In genomic region chr6:55803357-55803756, GRCm38 (mm10) we compare ENCODE assay signal across 20 mouse cellular contexts. TPM values are rescaled to one million over a fixed set of nuclear protein-coding genes. Genes with fewer than 3 reads are reported as not detected.
DNase-seq lines count a peak whose midpoint lies in the region; ATAC-seq and TF ChIP-seq lines count a peak whose summit lies in the region.
"Had no signal": no experiment of that assay in that cellular context is flagged by ENCODE, and none has a peak within 500 bp of the region (broad histone marks: within the 10 kb centered on the region; RNA-seq: fewer than 3 reads in every experiment).

No protein-coding gene starts in this region.

- TF ChIP-seq CTCF in kidney, postnatal 0 days (IDR thresholded peaks at IDR 0.05; ENCODE audit: low read depth) = no peak
- TF ChIP-seq CTCF in forebrain, postnatal 0 days (IDR thresholded peaks at IDR 0.05; ENCODE audit: low read depth) = no peak

- H3K4me1 ChIP-seq in embryonic facial prominence, embryonic 14.5 days (ENCODE audit: control insufficient read depth, insufficient read depth, low read length) = 0 out of 2 replicates have a peak, but pooled peaks cover 3% of the 10 kb centered on the region
- peaks cover 7% of the 10 kb centered on the region; the same call in 1 of the 2 replicates for H3K4me1 ChIP-seq in embryonic facial prominence, embryonic 10.5 days
- H3K4me1 ChIP-seq in kidney, postnatal 0 days (replicated peaks; ENCODE audit: insufficient read depth, low read length) = no peaks in the 10 kb centered on the region
- no peaks in the 10 kb centered on the region for H3K4me1 ChIP-seq in forebrain, postnatal 0 days (ENCODE audit: insufficient read depth)
- H3K4me1 ChIP-seq: liver, embryonic 12.5 days; midbrain, embryonic 12.5 days had no signal

- ATAC-seq in embryonic facial prominence, embryonic 14.5 days (ENCODE audit: low read depth) = no peak
- no peak for ATAC-seq in kidney, postnatal 0 days (replicated peaks; ENCODE audit: low FRiP score, low read depth)
- no peak for ATAC-seq in forebrain, postnatal 0 days
- ATAC-seq in monocyte, adult 5-6 weeks (replicated peaks; ENCODE audit: insufficient number of reproducible peaks, low FRiP score, low TSS enrichment, poor library complexity, severe bottlenecking) = no peak
- ATAC-seq in cerebellum, adult (ENCODE audit: insufficient number of reproducible peaks, low FRiP score, low TSS enrichment) = no peak
- ATAC-seq: liver, embryonic 12.5 days had no signal

- DNase-seq in embryonic facial prominence, embryonic 14.5 days (ENCODE audit: low spot score) = peak; percentile 34
- no peak for DNase-seq in embryonic facial prominence, embryonic 10.5 days (ENCODE audit: low spot score)
- DNase-seq in kidney, postnatal 0 days (ENCODE audit: low spot score) = peak; percentile 6
- DNase-seq in kidney, postnatal 14 days = no peak
- DNase-seq in adrenal gland, postnatal 10 days = peak; percentile 59
- DNase-seq in forebrain, postnatal 0 days = no peak
- DNase-seq: gastrocnemius, postnatal 10 days; kidney, adult 11 months had no signal

- H3K4me3 ChIP-seq in embryonic facial prominence, embryonic 14.5 days (ENCODE audit: low read depth, low read length) = no peak overlapping the region
- no peak overlapping the region for H3K4me3 ChIP-seq in embryonic facial prominence, embryonic 10.5 days
- no peak overlapping the region for H3K4me3 ChIP-seq in kidney, postnatal 0 days (replicated peaks; ENCODE audit: low read depth, low read length)
- no peak overlapping the region for H3K4me3 ChIP-seq in forebrain, postnatal 0 days (ENCODE audit: low read depth, low read length)
- H3K4me3 ChIP-seq: embryonic facial prominence, embryonic 15.5 days; liver, embryonic 12.5 days; midbrain, embryonic 12.5 days; myocyte; neural tube, embryonic 15.5 days had no signal

- H3K4me2 ChIP-seq in embryonic facial prominence, embryonic 14.5 days (ENCODE audit: low read depth, low read length) = no peak overlapping the region
- no peak overlapping the region for H3K4me2 ChIP-seq in kidney, postnatal 0 days (ENCODE audit: low read length)
- no peak overlapping the region for H3K4me2 ChIP-seq in forebrain, postnatal 0 days (ENCODE audit: low read depth)
- H3K4me2 ChIP-seq: embryonic facial prominence, embryonic 15.5 days; liver, embryonic 12.5 days; lung, embryonic 14.5 days; midbrain, embryonic 12.5 days had no signal

- no peaks in the 10 kb centered on the region for H3K36me3 ChIP-seq in embryonic facial prominence, embryonic 14.5 days (ENCODE audit: control insufficient read depth, insufficient read depth, low read length)
- no peaks in the 10 kb centered on the region for H3K36me3 ChIP-seq in embryonic facial prominence, embryonic 10.5 days (replicated peaks)
- H3K36me3 ChIP-seq in kidney, postnatal 0 days (ENCODE audit: insufficient read depth, low read length) = no peaks in the 10 kb centered on the region
- no peaks in the 10 kb centered on the region for H3K36me3 ChIP-seq in forebrain, postnatal 0 days (ENCODE audit: insufficient read depth)
- H3K36me3 ChIP-seq: embryonic facial prominence, embryonic 15.5 days; liver, embryonic 12.5 days; midbrain, embryonic 12.5 days; neural tube, embryonic 15.5 days had no signal

- H3K27ac ChIP-seq in embryonic facial prominence, embryonic 14.5 days (replicated peaks; ENCODE audit: low read depth, low read length) = no peak overlapping the region
- no peak overlapping the region for H3K27ac ChIP-seq in embryonic facial prominence, embryonic 10.5 days (replicated peaks)
- no peak overlapping the region for H3K27ac ChIP-seq in kidney, postnatal 0 days
- H3K27ac ChIP-seq in forebrain, postnatal 0 days (ENCODE audit: low read depth, low read length) = peak overlapping the region; percentile 80
- H3K27ac ChIP-seq: embryonic facial prominence, embryonic 15.5 days; hindbrain, postnatal 0 days; liver, embryonic 12.5 days; macrophage; midbrain, embryonic 12.5 days had no signal

- 56% methylated on average over 7 of the region's 7 CpGs for WGBS in embryonic facial prominence, embryonic 14.5 days
- WGBS in embryonic facial prominence, embryonic 10.5 days = 80% methylated on average over 7 of the region's 7 CpGs
- WGBS in kidney, postnatal 0 days = 68% methylated on average over 7 of the region's 7 CpGs
- WGBS in forebrain, postnatal 0 days = 58% methylated on average over 7 of the region's 7 CpGs

- no peaks in the 10 kb centered on the region for H3K9me3 ChIP-seq in embryonic facial prominence, embryonic 14.5 days (ENCODE audit: control insufficient read depth, low read length)
- no peaks in the 10 kb centered on the region for H3K9me3 ChIP-seq in embryonic facial prominence, embryonic 10.5 days
- no peaks in the 10 kb centered on the region for H3K9me3 ChIP-seq in kidney, postnatal 0 days (replicated peaks; ENCODE audit: low read length)
- no peaks in the 10 kb centered on the region for H3K9me3 ChIP-seq in forebrain, postnatal 0 days (ENCODE audit: low read length)
- H3K9me3 ChIP-seq: embryonic facial prominence, embryonic 15.5 days; liver, embryonic 12.5 days; midbrain, embryonic 12.5 days; neural tube, embryonic 15.5 days had no signal

- H3K9ac ChIP-seq in embryonic facial prominence, embryonic 14.5 days (ENCODE audit: low read depth, low read length) = no peak overlapping the region
- no peak overlapping the region for H3K9ac ChIP-seq in kidney, postnatal 0 days (ENCODE audit: low read depth, low read length)
- H3K9ac ChIP-seq in forebrain, postnatal 0 days = peak overlapping the region; percentile 31; the same call in 1 of the 2 replicates
- H3K9ac ChIP-seq: embryonic facial prominence, embryonic 15.5 days; liver, embryonic 12.5 days; lung, embryonic 14.5 days; midbrain, embryonic 12.5 days; neural tube, embryonic 15.5 days had no signal

- H3K27me3 ChIP-seq in embryonic facial prominence, embryonic 14.5 days (replicated peaks; ENCODE audit: control insufficient read depth, insufficient read depth, low read length) = no peaks in the 10 kb centered on the region
- H3K27me3 ChIP-seq in embryonic facial prominence, embryonic 10.5 days (replicated peaks; ENCODE audit: low read depth, poor library complexity, severe bottlenecking) = peaks cover 8% of the 10 kb centered on the region; the same call in 1 of the 2 replicates
- H3K27me3 ChIP-seq in kidney, postnatal 0 days (ENCODE audit: insufficient read depth, low read length) = no peaks in the 10 kb centered on the region
- H3K27me3 ChIP-seq in forebrain, postnatal 0 days (ENCODE audit: insufficient read depth, low read length) = no peaks in the 10 kb centered on the region
- H3K27me3 ChIP-seq: CH12.LX; embryonic facial prominence, embryonic 15.5 days; liver, embryonic 12.5 days; midbrain, embryonic 12.5 days; neural tube, embryonic 15.5 days had no signal

RNA-seq across cellular contexts. Expression of gene Itprid1, which starts 33.3 kb away (rescaled TPM):
- polyA plus RNA-seq in embryonic facial prominence, embryonic 14.5 days (2014; fragmentation: Nextera tagmentation; extraction: Ambion mirVana) = 0.49 and 0.50 TPM in 2 replicates
- polyA plus RNA-seq in embryonic facial prominence, embryonic 10.5 days (2016; fragmentation: Nextera tagmentation; extraction: Ambion mirVana) = 0.19 TPM in 1 of 2 replicates, not detected in the other
- 0.09 and 0.17 TPM in 2 replicates for polyA plus RNA-seq in kidney, postnatal 0 days (2015; fragmentation: Nextera tagmentation; extraction: Ambion mirVana)
- total RNA-seq in adrenal gland, postnatal 10 days (2021) = under 1 TPM in 1 of 2 experiments, not detected in 1; 0.09 TPM
- 0.81 and 1.8 TPM in 2 replicates for total RNA-seq in forebrain, postnatal 0 days (2014; rRNA removed)
- polyA plus RNA-seq in forebrain, postnatal 0 days (2015; fragmentation: Nextera tagmentation; extraction: Ambion mirVana) = 0.36 and 0.79 TPM in 2 replicates
- total RNA-seq in monocyte, adult 5-6 weeks (2017) = not detected in 3 replicates
- total RNA-seq: gastrocnemius, postnatal 10 days; heart, postnatal 4 days; hindbrain, postnatal 0 days had no signal
- polyA plus RNA-seq: liver, embryonic 12.5 days; lung, embryonic 14.5 days; macrophage; midbrain, embryonic 12.5 days; myocyte had no signal

Comparison
In these comparisons a context has a peak if more than half of its experiments do, and no peak if none do; other contexts are left out.
1. DNase-seq: peak in embryonic facial prominence, embryonic 14.5 days (single experiment), kidney, postnatal 0 days (single experiment) and adrenal gland, postnatal 10 days (single experiment); none in embryonic facial prominence, embryonic 10.5 days (single experiment), kidney, postnatal 14 days (single experiment) and forebrain, postnatal 0 days (single experiment).